Mouse (Mus musculus) spleen, adult 2 months (tissue): ENCODE results near the gene P3h4. TPM values are rescaled to one million over a fixed set of nuclear protein-coding genes. Genes with fewer than 3 reads are reported as not detected.

Source experiments
- DNase-seq, 2 experiments: peaks; one replicate each; pipeline versions ENCODE4 v3.0.0 to v3.0.0-alpha.2; 2012 to 2021; ENCODE audit warnings: low spot score in 2 of 2, low read depth in 1 of 2
- H3K27ac ChIP-seq: fragments of 200-500 bp; 2 replicates; pipeline ENCODE4 v1.5.1; 2012; ENCODE audit warnings: low read length, inconsistent platforms; ENCODE audit not compliant: insufficient read depth
- H3K27me3 ChIP-seq: fragments of 200-500 bp; 2 replicates; pipeline ENCODE4 v1.6.1; 2012; ENCODE audit warnings: mild to moderate bottlenecking, moderate library complexity, low read length, inconsistent platforms; ENCODE audit not compliant: control insufficient read depth, insufficient read depth
- H3K36me3 ChIP-seq: fragments of 200-500 bp; 2 replicates; pipeline ENCODE4 v1.6.1; 2012; ENCODE audit warnings: mild to moderate bottlenecking, low read length, inconsistent platforms; ENCODE audit not compliant: control insufficient read depth, insufficient read depth
- H3K4me1 ChIP-seq: fragments of 200-500 bp; 2 replicates; pipeline ENCODE4 v1.6.1; 2011; ENCODE audit warnings: inconsistent platforms; ENCODE audit not compliant: control insufficient read depth, insufficient read depth, insufficient read length
- H3K4me3 ChIP-seq: fragments of 200-500 bp; 2 replicates; pipeline ENCODE4 v1.5.1; 2011; ENCODE audit warnings: mild to moderate bottlenecking, inconsistent platforms; ENCODE audit not compliant: insufficient read depth, insufficient read length; ENCODE audit errors: extremely low read depth
- CTCF ChIP-seq: fragments of 200-500 bp; IDR thresholded peaks from 2 replicates; pipeline ENCODE4 v1.5.1; 2011; ENCODE audit warnings: mild to moderate bottlenecking, inconsistent platforms; ENCODE audit not compliant: insufficient read depth, insufficient read length, insufficient replicate concordance; ENCODE audit errors: extremely low read depth
- POLR2A ChIP-seq: fragments of 200-500 bp; IDR thresholded peaks from 2 replicates; pipeline ENCODE4 v1.6.1; 2011; ENCODE audit warnings: low read depth, low read length, inconsistent platforms
- WGBS: fragments of 180-500 bp; shearing (Covaris S2); methylation state at CpG from one replicate; pipeline ENCODE4 v1.1.7; 2018; 5-methylcytosine and 5-hydroxymethylcytosine counted together
- polyA plus RNA-seq: library from polyadenylated mRNA; depleted of rRNA; stranded (reverse); fragments of >200 nt; gene quantifications from 2 replicates; pipeline ENCODE4 v1.2.3, GENCODE M21; 2012

P3h4 gene
- polyA plus RNA-seq, 1 experiment = 6.7 TPM

- peaks cover 6% of the 10 kb centered on the region for H3K4me1 ChIP-seq
- TF ChIP-seq CTCF = no peak
- TF ChIP-seq POLR2A = peak; percentile 96
- H3K27ac ChIP-seq = peak overlapping the region; percentile 80
- peak overlapping the region; percentile 77 for H3K4me3 ChIP-seq
- DNase-seq = peak; percentile 53 to 83
- 1% methylated on average over 49 of the region's 52 CpGs for WGBS
- no peaks in the 10 kb centered on the region for H3K27me3 ChIP-seq
- H3K36me3 ChIP-seq = peaks cover 3% of the 10 kb centered on the region
Observed at GRCm38 (mm10) chr11:100440691-100441522, 26.3 kb upstream of the P3h4 start.

- no peak overlapping the region for H3K27ac ChIP-seq
- H3K4me1 ChIP-seq = peaks cover 6% of the 10 kb centered on the region
- peaks cover 9% of the 10 kb centered on the region for H3K36me3 ChIP-seq
- no peak overlapping the region for H3K4me3 ChIP-seq
- no peak for DNase-seq
- WGBS = 87% methylated on average over 1 of the region's 1 CpGs
- H3K27me3 ChIP-seq = no peaks in the 10 kb centered on the region
- no peak for TF ChIP-seq CTCF
- TF ChIP-seq POLR2A = no peak
Observed at GRCm38 (mm10) chr11:100437901-100438300, 23.3 kb upstream of the P3h4 start.

- H3K36me3 ChIP-seq = peaks cover 9% of the 10 kb centered on the region
- no peaks in the 10 kb centered on the region for H3K27me3 ChIP-seq
- TF ChIP-seq POLR2A (no peak), CTCF (no peak)
- WGBS = 86% methylated on average over 9 of the region's 9 CpGs
- H3K4me1 ChIP-seq = peaks cover 2% of the 10 kb centered on the region; the same call in 1 of the 2 replicates
- H3K27ac ChIP-seq = no peak overlapping the region
- no peak for DNase-seq
- H3K4me3 ChIP-seq = no peak overlapping the region
Observed at GRCm38 (mm10) chr11:100435678-100436246, 21.1 kb upstream of the P3h4 start.

GRCm38 (mm10) chr11:100432002-100432401, 17.4 kb upstream of the P3h4 start:
- H3K4me1 ChIP-seq = no peaks in the 10 kb centered on the region
- no peak overlapping the region for H3K27ac ChIP-seq
- no peaks in the 10 kb centered on the region for H3K27me3 ChIP-seq
- no peak for DNase-seq
- peaks cover 15% of the 10 kb centered on the region for H3K36me3 ChIP-seq
- no peak for TF ChIP-seq CTCF
- no peak for TF ChIP-seq POLR2A
- H3K4me3 ChIP-seq = no peak overlapping the region
- WGBS = 91% methylated on average over 5 of the region's 5 CpGs

- Histone ChIP-seq H3K36me3 (peaks cover 7% of the 10 kb centered on the region; the same call in 1 of the 2 replicates), H3K27ac (no peak overlapping the region), H3K27me3 (no peaks in the 10 kb centered on the region), H3K4me3 (no peak overlapping the region), H3K4me1 (no peaks in the 10 kb centered on the region)
- WGBS = 93% methylated on average over 7 of the region's 7 CpGs
- TF ChIP-seq CTCF (no peak), POLR2A (no peak)
- DNase-seq = no peak
Observed at GRCm38 (mm10) chr11:100430052-100430451, 15.4 kb upstream of the P3h4 start.

- no peak for DNase-seq
- WGBS = 81% methylated on average over 9 of the region's 9 CpGs
- Histone ChIP-seq H3K36me3 (peaks cover 6% of the 10 kb centered on the region; the same call in 1 of the 2 replicates), H3K4me3 (no peak overlapping the region), H3K4me1 (no peaks in the 10 kb centered on the region), H3K27me3 (no peaks in the 10 kb centered on the region), H3K27ac (no peak overlapping the region)
- TF ChIP-seq CTCF (no peak), POLR2A (no peak)
Observed at GRCm38 (mm10) chr11:100428612-100429199, 14.1 kb upstream of the P3h4 start.

GRCm38 (mm10) chr11:100426820-100427219, 12.2 kb upstream of the P3h4 start:
- no peak for TF ChIP-seq POLR2A
- TF ChIP-seq CTCF = no peak
- Histone ChIP-seq H3K4me1 (no peaks in the 10 kb centered on the region), H3K36me3 (peaks cover 6% of the 10 kb centered on the region; the same call in 1 of the 2 replicates), H3K27ac (no peak overlapping the region), H3K27me3 (no peaks in the 10 kb centered on the region), H3K4me3 (no peak overlapping the region)
- 77% methylated on average over 3 of the region's 3 CpGs for WGBS
- DNase-seq = no peak
